Mouse (Mus musculus): ENCODE measurements around the gene Madd.
A peak's percentile ranks its signal among the peaks of the same experiment; 100 is the strongest.

The Madd gene

GRCm38 (mm10) chr2:91183711-91184405 is at the start of gene Madd:
Gene Madd, minus strand, starts transcription at chr2:91183837.
- DNase-seq, result peak; percentile 74

GRCm38 (mm10) chr2:91229735-91230134 is 46.1 kb upstream of the Madd start:
- no peak for DNase-seq

- no peak for DNase-seq
Observed at GRCm38 (mm10) chr2:91223614-91224013, 40.0 kb upstream of the Madd start.

- DNase-seq, result no peak
Observed at GRCm38 (mm10) chr2:91220501-91220900, 36.9 kb upstream of the Madd start.

GRCm38 (mm10) chr2:91217032-91217431 is 33.4 kb upstream of the Madd start:
- peak; percentile 43 for DNase-seq

- no peak for DNase-seq
Observed at GRCm38 (mm10) chr2:91213311-91213710, 29.7 kb upstream of the Madd start.

GRCm38 (mm10) chr2:91206254-91206775 is 22.7 kb upstream of the Madd start:
- DNase-seq, result no peak

GRCm38 (mm10) chr2:91202972-91203656 is 19.5 kb upstream of the Madd start:
- no peak for DNase-seq

- peak; percentile 90 for DNase-seq
Observed at GRCm38 (mm10) chr2:91202222-91202971, 18.8 kb upstream of the Madd start, which contains the start of the genes Nr1h3 and Acp2. Gene Nr1h3, minus strand, starts transcription at chr2:91202834. Gene Acp2, plus strand, starts transcription at chr2:91202885.

- DNase-seq, result no peak
Observed at GRCm38 (mm10) chr2:91198888-91199287, 15.3 kb upstream of the Madd start.

GRCm38 (mm10) chr2:91196577-91197001 is 13.0 kb upstream of the Madd start:
- DNase-seq, result no peak

GRCm38 (mm10) chr2:91194624-91195332 is 11.1 kb upstream of the Madd start:
- peak; percentile 78 for DNase-seq

- DNase-seq, result no peak
Observed at GRCm38 (mm10) chr2:91190501-91190900, 6.9 kb upstream of the Madd start.

- no peak for DNase-seq
Observed at GRCm38 (mm10) chr2:91187431-91187830, 3.8 kb upstream of the Madd start.

- DNase-seq, result no peak
Observed at GRCm38 (mm10) chr2:91186208-91186607, 2.6 kb upstream of the Madd start.

- DNase-seq, result peak; percentile 98
Observed at GRCm38 (mm10) chr2:91183148-91183513, 506 bp downstream of the Madd start.

- DNase-seq, result peak; percentile 96
Observed at GRCm38 (mm10) chr2:91182405-91183147, 1.1 kb downstream of the Madd start.

GRCm38 (mm10) chr2:91182016-91182404 is 1.6 kb downstream of the Madd start:
- peak; percentile 24 for DNase-seq

- no peak for DNase-seq
Observed at GRCm38 (mm10) chr2:91180706-91181105, 2.9 kb downstream of the Madd start.

- no peak for DNase-seq
Observed at GRCm38 (mm10) chr2:91179825-91180224, 3.8 kb downstream of the Madd start.

- DNase-seq, result no peak
Observed at GRCm38 (mm10) chr2:91176234-91176633, 7.4 kb downstream of the Madd start.

- no peak for DNase-seq
Observed at GRCm38 (mm10) chr2:91175490-91175889, 8.1 kb downstream of the Madd start.
